Comparison of ENCODE assay signal across 8 mouse cellular contexts in the genomic region with DNA sequence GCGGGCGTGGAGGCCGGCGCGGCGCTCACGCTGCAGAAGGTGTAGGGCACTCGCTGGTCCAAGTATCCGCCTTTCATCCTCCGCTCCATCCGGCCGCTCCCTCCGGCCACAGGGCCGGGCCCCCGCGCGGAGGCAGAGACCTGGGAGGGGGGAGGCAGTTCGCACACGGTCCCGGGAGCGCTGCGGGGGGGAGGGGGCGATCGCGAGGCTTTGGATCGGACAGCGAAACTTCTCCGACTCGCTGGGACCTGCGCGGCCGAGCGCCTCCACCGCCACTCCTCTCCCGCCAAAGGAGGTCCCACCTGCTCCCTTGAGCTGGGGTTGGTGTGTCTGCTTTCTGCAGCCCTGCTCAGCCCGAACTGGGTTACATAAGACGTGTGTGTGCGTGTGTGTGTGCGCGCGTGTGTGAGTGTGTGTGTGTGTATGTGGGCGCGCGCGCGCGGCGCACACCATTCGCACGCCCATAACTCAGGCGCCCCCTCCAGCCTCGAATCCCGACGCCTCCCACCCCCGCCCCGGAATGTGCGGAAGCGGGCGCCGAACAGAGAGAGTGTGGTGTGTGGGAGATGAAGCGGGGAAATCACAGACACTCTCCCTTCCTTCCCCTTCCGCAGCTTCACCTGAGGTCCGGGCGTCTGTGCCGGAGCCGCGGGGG. TPM values are rescaled to one million over a fixed set of nuclear protein-coding genes. Genes with fewer than 3 reads are reported as not detected.
DNase-seq lines count a peak whose midpoint lies in the region; ATAC-seq and TF ChIP-seq lines count a peak whose summit lies in the region.

No protein-coding gene starts in this region.

- no peak for TF ChIP-seq POLR2A in lung, adult 2 months (IDR thresholded peaks at IDR 0.05; ENCODE audit: borderline replicate concordance, extremely low read depth, low read depth, low read length)
- TF ChIP-seq POLR2A in bone marrow macrophage, adult 2 months (IDR thresholded peaks at IDR 0.05; ENCODE audit: borderline replicate concordance, low read depth, low read length) = no peak

- H3K27ac ChIP-seq in bone marrow macrophage, adult 2 months (ENCODE audit: insufficient read depth, low read depth, low read length) = no peak overlapping the region
- H3K27ac ChIP-seq in forebrain, embryonic 11.5 days (ENCODE audit: low read depth, low read length) = peak overlapping the region; percentile 41; the same call in 1 of the 2 replicates
- 0 out of 2 replicates have a peak overlapping the region, but pooled peaks have one; percentile 54 for H3K27ac ChIP-seq in intestine, embryonic 15.5 days
- H3K27ac ChIP-seq in lung, embryonic 15.5 days = peak overlapping the region; percentile 59

- WGBS in lung, adult 2 months = under 1% methylated on average over 66 of the region's 67 CpGs
- WGBS in forebrain, embryonic 11.5 days = under 1% methylated on average over 61 of the region's 67 CpGs
- under 1% methylated on average over 65 of the region's 67 CpGs for WGBS in intestine, embryonic 15.5 days
- 0% methylated on average over 44 of the region's 67 CpGs for WGBS in lung, embryonic 15.5 days

- peak overlapping the region; percentile 52 for H3K4me3 ChIP-seq in lung, adult 2 months (replicated peaks; ENCODE audit: extremely low read depth, low read depth, low read length)
- H3K4me3 ChIP-seq in bone marrow macrophage, adult 2 months (ENCODE audit: insufficient read depth, low read length) = peak overlapping the region; percentile 62
- H3K4me3 ChIP-seq in forebrain, embryonic 11.5 days (ENCODE audit: low read depth, low read length) = peak overlapping the region; percentile 47
- peak overlapping the region; percentile 56 for H3K4me3 ChIP-seq in intestine, embryonic 15.5 days (replicated peaks)
- H3K4me3 ChIP-seq in lung, embryonic 15.5 days = peak overlapping the region; percentile 52

- no peak for DNase-seq in lung, adult 2 months
- no peak for DNase-seq in lung, postnatal 14 days
- DNase-seq in forebrain, embryonic 11.5 days (ENCODE audit: low spot score) = peak; percentile 79
- DNase-seq in right cerebral cortex, postnatal 25 days = peak; percentile 14
- DNase-seq in urinary bladder, postnatal 25 days (ENCODE audit: low spot score) = no peak

- peak; percentile 72 for ATAC-seq in forebrain, embryonic 11.5 days (replicated peaks; ENCODE audit: low FRiP score)
- peak; percentile 58 for ATAC-seq in intestine, embryonic 15.5 days
- ATAC-seq in lung, embryonic 15.5 days (ENCODE audit: borderline replicate concordance, extremely low read depth, low FRiP score, low TSS enrichment) = peak; percentile 62

- H3K27me3 ChIP-seq in forebrain, embryonic 11.5 days (ENCODE audit: control insufficient read depth, insufficient read depth, low read length) = peaks cover 59% of the 10 kb centered on the region
- H3K27me3 ChIP-seq in intestine, embryonic 15.5 days (replicated peaks) = peaks cover 63% of the 10 kb centered on the region
- peaks cover 72% of the 10 kb centered on the region for H3K27me3 ChIP-seq in lung, embryonic 15.5 days

- H3K9me3 ChIP-seq in forebrain, embryonic 11.5 days (ENCODE audit: control insufficient read depth, low read length) = no peaks in the 10 kb centered on the region
- no peaks in the 10 kb centered on the region for H3K9me3 ChIP-seq in intestine, embryonic 15.5 days
- H3K9me3 ChIP-seq in lung, embryonic 15.5 days = no peaks in the 10 kb centered on the region

- peak overlapping the region; percentile 60 for H3K9ac ChIP-seq in forebrain, embryonic 11.5 days (ENCODE audit: low read length)
- peak overlapping the region; percentile 50 for H3K9ac ChIP-seq in intestine, embryonic 15.5 days
- H3K9ac ChIP-seq in lung, embryonic 15.5 days = peak overlapping the region; percentile 31

- TF ChIP-seq CTCF in lung, adult 2 months (IDR thresholded peaks at IDR 0.05; ENCODE audit: insufficient read depth, low read length) = no peak
- TF ChIP-seq CTCF in bone marrow macrophage, adult 2 months (IDR thresholded peaks at IDR 0.05; ENCODE audit: low read depth, low read length) = no peak

- H3K4me2 ChIP-seq in forebrain, embryonic 11.5 days (ENCODE audit: low read depth, low read length, severe bottlenecking) = peak overlapping the region; percentile 93
- peak overlapping the region; percentile 99 for H3K4me2 ChIP-seq in intestine, embryonic 15.5 days (replicated peaks)
- H3K4me2 ChIP-seq in lung, embryonic 15.5 days = peak overlapping the region; percentile 97

- no peaks in the 10 kb centered on the region for H3K36me3 ChIP-seq in forebrain, embryonic 11.5 days (ENCODE audit: control insufficient read depth, insufficient read depth, low read length)
- H3K36me3 ChIP-seq in intestine, embryonic 15.5 days = no peaks in the 10 kb centered on the region
- H3K36me3 ChIP-seq in lung, embryonic 15.5 days = no peaks in the 10 kb centered on the region

- peaks cover 5% of the 10 kb centered on the region for H3K4me1 ChIP-seq in lung, adult 2 months (ENCODE audit: control insufficient read depth, insufficient read depth, low read length)
- peaks cover 5% of the 10 kb centered on the region; the same call in 1 of the 2 replicates for H3K4me1 ChIP-seq in bone marrow macrophage, adult 2 months (ENCODE audit: control insufficient read depth, insufficient read depth, low read length)
- peaks cover 6% of the 10 kb centered on the region; the same call in 1 of the 2 replicates for H3K4me1 ChIP-seq in forebrain, embryonic 11.5 days (replicated peaks; ENCODE audit: control insufficient read depth, insufficient read depth, low read length)
- H3K4me1 ChIP-seq in intestine, embryonic 15.5 days (replicated peaks) = peaks cover 14% of the 10 kb centered on the region
- peaks cover 19% of the 10 kb centered on the region for H3K4me1 ChIP-seq in lung, embryonic 15.5 days

RNA-seq across cellular contexts. Expression of a gene that starts 0.6 kb away (rescaled TPM):
- 0.60 and 0.95 TPM in 2 replicates for polyA plus RNA-seq in lung, adult 2 months (2012; rRNA removed)
- 1.1 TPM in 1 of 2 replicates, not detected in the other for polyA plus RNA-seq in bone marrow macrophage, adult 2 months (2012; ENCODE audit: insufficient read depth, insufficient read length, missing spikeins)
- 7.6 and 10.4 TPM in 2 replicates for polyA plus RNA-seq in forebrain, embryonic 11.5 days (2014; fragmentation: Nextera tagmentation; extraction: Ambion mirVana)
- 4.1 and 5.4 TPM in 2 replicates for polyA plus RNA-seq in intestine, embryonic 15.5 days (2015; fragmentation: Nextera tagmentation; extraction: Ambion mirVana)
- 12.5 and 12.9 TPM in 2 replicates for polyA plus RNA-seq in lung, embryonic 15.5 days (2015; fragmentation: Nextera tagmentation; extraction: Ambion mirVana)

RNA-seq across cellular contexts. Expression of a gene that starts 51.9 kb away (rescaled TPM):
- polyA plus RNA-seq in lung, adult 2 months (2012; rRNA removed) = 9.8 and 13.1 TPM in 2 replicates
- polyA plus RNA-seq in bone marrow macrophage, adult 2 months (2012; ENCODE audit: insufficient read depth, insufficient read length, missing spikeins) = 22.3 and 24.4 TPM in 2 replicates
- 43.6 and 46.4 TPM in 2 replicates for polyA plus RNA-seq in forebrain, embryonic 11.5 days (2014; fragmentation: Nextera tagmentation; extraction: Ambion mirVana)
- 22.5 and 26.9 TPM in 2 replicates for polyA plus RNA-seq in intestine, embryonic 15.5 days (2015; fragmentation: Nextera tagmentation; extraction: Ambion mirVana)
- 29.0 and 31.2 TPM in 2 replicates for polyA plus RNA-seq in lung, embryonic 15.5 days (2015; fragmentation: Nextera tagmentation; extraction: Ambion mirVana)

Comparison
In these comparisons a context has a peak if more than half of its experiments do, and no peak if none do; other contexts are left out.
1. DNase-seq: peak in forebrain, embryonic 11.5 days (single experiment) and right cerebral cortex, postnatal 25 days (single experiment); none in lung, adult 2 months (single experiment), lung, postnatal 14 days (single experiment) and urinary bladder, postnatal 25 days (single experiment).
2. Peak in every context shown above with its lines, with median percentiles within 50 percentile points of each other: H3K4me3 ChIP-seq, ATAC-seq, H3K4me2 ChIP-seq and H3K9ac ChIP-seq.